Mouse (Mus musculus): Measurements from ENCODE around the gene Stk26.
A peak's percentile ranks its signal among the peaks of the same experiment; 100 is the strongest.

The Stk26 gene

DNA sequence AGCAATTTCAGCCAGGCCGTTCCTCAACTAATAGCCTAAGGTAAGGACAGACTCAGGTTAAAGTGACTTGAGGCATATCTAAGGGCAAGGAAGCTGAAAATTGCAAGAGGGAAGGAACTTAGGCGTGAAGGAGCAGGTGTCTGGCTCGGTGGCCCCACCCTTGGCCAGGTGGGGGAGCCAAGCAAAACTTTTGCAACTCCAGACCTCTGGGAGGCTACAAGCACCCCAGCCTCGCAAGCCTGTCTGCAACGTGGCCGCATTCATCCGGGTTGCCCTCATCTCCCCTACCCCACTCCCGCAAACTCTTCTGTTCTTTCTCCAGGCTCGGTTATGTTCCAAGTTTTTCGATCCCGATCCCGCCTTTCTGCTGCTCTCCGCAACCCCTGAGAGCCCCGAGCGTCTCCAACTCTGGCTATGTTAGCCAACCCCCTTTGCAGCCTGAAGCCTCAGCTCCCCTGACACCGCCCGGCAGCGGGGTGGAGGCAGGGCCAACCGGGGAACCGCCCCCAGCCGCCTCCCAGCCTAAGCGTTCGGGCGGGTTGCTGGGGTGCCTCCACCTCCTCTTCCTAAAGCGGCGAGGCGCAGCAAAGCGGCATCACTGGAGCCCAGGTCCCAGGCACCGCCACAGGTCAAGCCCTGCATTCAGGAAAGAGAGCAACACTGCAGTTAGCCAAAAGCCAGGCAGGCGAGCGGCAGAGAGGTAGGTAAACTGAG, at the start of gene Stk26:
TSS of gene Stk26 (plus strand) at position 201 of the 714 bp plus-strand sequence.
- peak; percentile 82 for DNase-seq (ENCODE audit: low read depth)

DNA sequence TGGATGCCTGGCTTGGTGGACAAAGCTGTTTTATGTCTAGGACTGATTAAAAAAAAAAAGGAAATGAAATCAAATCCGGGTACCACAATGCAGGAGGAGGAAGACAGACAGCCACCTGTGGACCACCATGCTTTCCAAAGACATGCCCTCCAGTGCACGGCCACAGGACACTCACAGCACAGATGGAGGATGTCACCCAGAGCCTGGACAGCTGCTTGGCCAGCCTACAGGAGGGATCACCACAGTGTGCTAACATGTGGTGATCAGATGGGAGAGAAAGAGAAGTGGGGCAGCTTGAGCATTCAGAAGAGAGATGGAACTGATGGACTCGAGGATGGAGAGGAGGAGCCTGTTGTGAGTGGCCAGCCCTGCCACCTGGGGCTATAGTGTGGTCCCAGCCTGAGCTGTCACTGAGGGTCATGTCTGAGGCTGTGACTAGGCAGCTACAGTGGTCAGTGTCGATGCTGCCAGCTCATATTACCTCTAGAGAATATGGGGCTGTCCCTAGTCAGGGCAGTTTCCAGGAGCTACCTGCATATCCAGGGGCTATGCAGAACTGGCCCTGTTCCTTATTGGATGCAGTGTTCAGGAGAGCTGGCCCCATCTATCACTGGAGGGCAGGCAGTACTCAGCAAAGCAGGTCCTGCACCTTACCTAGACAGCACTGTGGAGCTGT, 47.7 kb upstream of the Stk26 start:
- no peak for DNase-seq (ENCODE audit: low read depth)

DNA sequence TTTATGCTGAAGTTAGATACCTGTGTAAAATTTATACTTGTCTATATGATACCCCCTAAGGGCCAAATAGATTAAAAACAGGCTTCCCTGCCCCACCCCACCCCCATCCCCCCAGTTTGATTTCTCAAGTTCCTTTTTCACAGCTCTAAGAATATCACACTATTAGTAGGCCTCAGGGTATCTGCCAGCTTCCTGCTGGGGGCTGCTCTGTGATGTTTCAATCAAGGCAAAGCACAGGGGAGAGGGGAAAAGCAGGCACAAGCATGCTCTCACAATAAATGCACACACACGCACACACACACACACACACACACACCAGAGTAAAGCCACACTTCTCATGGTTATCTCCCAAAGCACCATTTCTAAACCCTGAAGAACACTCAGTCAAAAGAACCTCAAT, 43.0 kb upstream of the Stk26 start:
- DNase-seq (ENCODE audit: low read depth): no peak

DNA sequence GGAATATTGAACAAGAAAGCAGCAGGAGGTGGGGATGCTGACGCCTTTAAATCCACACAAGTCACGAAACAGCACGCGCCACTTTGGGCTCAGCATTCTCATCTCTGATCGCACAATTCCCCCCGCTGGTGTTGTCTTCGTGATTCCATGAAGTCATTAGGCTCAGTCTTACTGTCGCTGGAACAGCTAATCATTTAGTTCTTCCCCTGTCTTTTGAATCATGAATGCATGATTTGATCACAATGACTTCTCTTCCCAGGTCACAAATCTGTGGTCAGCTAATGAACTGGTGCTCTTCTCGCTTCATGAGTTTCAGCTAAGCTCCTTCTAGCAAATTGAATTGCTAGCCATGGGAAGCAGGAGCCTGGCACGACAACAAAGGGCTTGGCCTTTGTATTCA, 42.3 kb upstream of the Stk26 start:
- DNase-seq (ENCODE audit: low read depth): no peak

DNA sequence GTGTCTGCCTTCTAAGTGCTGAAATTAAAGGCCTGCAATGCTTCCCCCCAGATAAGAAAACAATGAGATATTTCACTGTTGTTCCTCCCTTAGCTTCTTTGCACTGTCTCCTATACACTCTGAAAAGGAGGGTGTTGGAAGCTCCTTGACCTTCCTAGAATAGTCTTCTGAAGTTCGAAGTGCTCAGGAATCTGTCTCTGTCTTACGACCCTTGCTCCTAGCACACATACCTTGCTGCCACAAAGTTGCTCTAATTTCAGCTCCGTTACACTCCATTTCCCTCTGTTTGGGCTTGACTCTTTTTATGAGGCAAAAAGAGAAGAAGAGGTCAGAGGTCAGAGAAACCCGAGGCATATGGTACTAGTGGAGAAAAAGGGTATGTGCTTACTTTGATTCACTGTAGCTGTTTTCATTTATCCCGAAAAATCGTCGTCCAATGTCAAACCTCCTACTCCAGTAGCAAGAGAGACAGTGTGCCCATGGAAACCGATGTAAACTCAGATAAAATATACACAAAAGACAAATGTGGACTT, 41.1 kb upstream of the Stk26 start:
- no peak for DNase-seq (ENCODE audit: low read depth)

DNA sequence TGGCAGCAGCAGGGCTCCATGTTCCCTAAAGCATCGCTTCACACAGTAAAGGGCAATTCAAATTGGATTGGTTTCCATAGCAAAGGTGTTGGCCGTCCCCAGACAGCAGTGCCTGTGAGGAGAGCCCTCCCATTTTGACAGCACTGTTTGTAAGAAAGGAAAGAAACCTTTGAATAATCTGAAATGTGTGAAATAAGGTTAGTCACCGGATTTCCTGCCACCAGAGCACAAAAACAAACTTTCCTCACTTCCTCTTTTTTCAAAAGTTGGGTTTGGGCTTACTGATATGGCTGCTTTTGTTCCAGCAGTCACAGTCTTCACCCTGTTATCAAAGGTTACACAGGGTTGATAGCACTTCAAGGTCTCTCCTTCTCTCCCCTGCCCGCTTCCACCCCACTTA, 35.2 kb upstream of the Stk26 start:
- DNase-seq (ENCODE audit: low read depth): peak; percentile 48

DNA sequence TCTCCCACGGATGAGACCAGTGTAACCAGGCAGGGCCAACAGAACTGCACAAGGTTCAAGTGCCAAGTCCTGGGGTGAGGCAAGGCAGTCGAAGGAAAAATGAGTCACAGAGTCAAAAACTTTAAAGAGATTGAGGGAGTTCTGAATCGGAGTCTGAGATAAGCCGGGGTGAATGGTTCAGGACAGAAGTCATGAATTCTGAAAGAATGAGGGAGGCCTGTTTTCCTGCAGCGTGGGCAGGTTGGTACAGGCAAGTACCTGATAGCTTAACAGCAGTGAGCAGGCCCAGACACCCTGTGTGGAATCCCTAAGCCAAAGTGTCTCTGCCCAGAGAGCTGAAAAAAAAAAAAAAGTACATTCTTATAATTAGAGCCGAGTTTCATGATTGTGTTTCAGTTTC, 17.0 kb upstream of the Stk26 start:
- DNase-seq (ENCODE audit: low read depth): no peak

DNA sequence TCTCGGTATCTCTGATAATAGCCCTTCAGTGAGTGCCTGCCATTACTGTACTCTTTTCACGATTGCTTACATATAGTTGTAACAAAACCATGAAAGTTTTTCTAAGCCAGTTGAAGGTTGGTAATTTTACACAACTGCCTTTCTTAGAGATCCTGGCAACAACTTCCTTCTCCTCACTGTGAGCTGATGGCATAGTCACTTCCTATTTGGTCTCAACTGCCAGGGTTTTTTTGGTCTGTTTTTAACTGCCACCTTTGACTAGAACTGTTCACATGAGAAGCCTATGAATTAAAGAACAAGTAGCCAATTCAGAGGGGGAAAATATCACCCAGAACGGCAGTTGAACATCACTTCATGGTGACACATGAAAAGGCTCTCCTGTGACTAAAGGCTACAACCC, 5.3 kb upstream of the Stk26 start:
- DNase-seq (ENCODE audit: low read depth): no peak

DNA sequence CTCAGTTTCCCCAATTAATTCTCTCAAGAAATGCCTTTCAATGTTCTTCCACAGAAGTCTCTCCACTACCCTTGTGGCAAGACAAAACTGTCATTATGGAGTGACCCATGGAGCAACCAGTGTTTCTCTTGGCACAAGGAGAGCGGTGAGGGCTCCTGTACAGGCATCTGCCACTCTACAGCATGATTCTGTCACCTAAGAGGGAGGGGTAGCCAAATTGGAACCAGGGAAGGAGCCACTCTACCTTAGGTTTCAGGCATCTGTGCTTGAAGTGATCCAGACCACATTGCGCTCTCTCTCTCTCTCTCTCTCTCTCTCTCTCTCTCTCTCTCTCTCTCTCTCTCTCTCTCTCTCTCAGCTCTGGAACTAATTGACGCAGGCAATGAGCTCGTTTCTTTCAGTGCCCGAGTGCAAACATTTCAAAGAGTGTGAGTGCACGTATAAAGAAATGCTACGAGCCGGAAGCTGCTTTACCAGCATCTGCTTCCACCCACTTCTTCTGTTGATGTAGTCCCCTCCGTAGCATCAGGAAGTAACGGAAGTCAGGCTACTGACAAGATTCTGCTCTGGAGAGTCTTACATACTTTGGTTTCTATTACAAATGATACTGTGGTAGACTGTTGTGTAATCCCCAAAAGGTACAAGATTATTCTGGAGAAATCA, 4.7 kb upstream of the Stk26 start:
- DNase-seq (ENCODE audit: low read depth): peak; percentile 68

DNA sequence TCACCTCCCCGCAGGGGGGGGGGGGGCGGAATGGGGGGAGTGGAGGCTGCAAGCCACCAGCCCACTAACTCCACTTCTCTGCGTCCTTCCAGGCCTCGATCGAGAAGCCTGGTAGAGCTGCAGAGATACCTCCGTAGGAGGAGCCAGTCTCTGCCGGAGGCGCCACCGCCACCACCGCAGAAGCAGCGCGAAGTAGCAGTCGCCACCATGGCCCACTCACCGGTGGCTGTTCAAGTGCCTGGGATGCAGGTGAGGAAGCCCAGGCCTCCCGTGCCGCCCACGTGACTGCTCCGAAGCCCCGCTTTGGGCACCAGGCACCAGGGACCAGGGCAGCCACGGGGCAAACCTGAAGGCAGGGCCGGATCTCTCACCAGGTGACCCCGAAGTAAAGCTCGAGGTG, 740 bp downstream of the Stk26 start:
- DNase-seq (ENCODE audit: low read depth): peak; percentile 53

DNA sequence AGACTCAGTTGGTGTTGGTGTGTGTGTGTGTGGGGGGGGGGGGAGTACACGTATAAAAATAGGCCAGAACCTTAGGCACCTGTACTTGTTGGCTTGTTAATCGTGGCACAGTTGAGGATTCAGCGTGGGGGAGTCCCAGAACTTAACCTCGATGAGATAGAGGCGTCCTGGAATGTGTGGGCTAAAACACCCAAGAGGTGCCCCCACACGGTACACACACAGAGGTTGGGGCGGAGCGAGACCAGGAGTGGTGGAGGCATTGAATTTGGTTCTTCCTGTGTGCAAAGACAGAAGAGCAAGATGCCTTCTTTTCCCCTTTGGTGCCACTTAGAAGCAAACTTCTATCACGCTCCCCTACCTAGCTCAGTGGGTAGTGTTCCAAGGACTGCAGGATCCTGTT, 1.2 kb downstream of the Stk26 start:
- peak; percentile 55 for DNase-seq (ENCODE audit: low read depth)

DNA sequence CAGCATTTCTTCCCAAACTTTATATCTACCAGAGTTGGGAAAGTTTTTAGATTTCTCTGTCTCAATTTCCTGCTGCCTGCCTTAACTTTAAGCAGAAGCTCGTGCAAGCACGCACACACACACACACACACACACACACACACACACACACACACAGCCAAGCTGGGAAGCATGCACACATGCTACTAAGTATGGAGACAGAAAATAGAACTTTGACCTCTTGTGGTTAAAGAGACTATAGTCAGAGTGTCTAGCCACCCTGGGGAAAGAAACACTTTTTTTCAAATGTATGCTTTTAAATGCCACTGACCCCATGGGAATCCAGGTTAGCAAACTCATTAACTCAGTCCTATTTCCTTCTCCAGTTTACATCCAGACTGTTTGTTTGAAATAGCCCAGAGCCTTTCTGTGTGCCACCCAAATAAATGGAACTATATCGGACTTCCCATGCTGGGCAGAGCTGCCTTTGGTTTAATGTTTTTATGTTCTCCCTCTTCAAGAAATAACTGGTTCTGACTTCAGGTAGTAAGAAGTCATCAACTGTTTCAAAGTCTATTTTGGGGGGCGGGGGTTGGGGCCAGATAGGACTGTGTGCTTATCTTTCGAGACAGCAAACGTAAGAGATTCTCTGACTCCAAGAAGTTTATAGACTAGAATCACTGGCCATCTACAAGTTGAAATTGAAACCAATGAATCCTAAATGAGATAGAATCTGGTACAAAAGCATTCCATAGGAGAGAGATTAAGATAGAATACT, 9.8 kb downstream of the Stk26 start:
- no peak for DNase-seq (ENCODE audit: low read depth)

DNA sequence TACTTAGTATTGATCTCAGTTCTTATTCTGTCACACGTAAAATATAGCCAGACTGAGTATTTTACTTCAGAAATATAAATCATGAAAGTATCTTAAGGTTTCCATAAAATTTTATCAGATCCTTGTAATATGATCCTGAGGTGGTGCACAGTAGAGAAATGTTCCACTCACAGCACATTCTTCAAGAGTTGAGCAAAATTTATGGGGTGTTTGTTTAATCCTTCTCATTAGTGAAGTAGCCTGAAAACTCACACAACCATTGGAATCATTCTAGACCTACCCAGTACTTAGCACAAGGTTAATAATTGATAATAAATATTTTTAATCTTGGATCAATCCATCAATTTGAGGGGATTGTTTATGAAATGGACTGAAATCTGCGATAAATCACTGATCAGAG, 22.9 kb downstream of the Stk26 start:
- no peak for DNase-seq (ENCODE audit: low read depth)

DNA sequence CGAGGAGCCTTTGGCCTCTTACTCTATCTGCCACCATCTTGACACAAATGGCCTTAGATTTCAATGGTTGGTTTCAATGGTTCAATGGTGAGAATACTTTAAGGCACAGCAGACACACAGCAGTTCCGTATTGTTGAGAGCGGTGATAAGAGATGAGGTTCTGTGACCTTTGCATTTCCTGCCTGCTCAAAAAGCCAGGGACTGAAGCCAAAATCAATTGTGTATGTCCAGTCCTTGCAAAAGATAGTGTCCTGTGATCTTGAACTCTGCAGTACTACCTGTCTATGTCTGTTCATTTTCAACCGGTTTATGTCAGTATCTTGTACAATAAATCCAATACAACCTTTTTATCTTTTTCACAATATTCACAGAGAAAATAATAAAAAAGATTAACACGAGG, 23.9 kb downstream of the Stk26 start:
- no peak for DNase-seq (ENCODE audit: low read depth)

DNA sequence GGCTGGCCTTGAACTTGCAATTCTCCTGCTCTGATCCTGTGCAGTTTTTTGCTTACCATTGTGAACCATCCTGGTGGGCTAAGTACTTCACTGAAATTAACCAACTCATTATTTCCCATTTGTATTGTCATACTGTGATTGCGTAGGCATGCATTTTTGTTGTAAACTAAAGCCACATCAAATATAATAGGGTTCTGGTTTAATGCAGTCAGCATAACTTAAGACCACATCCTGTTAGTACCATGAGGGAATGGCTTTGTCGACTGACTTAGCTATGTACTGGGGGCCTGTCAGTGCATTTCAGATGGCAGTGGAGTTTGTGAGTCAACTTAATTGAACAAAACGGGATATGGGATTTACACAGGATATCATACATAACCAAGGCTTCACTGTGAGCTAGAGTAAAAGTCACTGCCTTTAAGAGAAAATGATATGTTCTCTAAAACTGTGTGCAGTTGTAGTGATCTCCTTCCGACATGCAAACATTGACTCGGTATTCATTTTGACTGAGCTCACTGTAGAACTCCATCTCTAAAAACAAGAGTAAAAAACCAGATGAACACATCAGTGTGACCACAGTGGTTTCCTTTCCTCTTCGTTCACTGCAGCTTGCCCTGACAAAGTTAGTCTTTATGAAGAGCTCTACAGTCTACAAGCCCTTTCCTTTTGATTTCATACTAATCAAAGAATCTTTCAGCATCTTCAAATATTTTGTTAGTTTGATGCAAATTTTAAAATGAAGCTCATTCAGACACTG, 33.6 kb downstream of the Stk26 start:
- peak; percentile 70 for DNase-seq (ENCODE audit: low read depth)

DNA sequence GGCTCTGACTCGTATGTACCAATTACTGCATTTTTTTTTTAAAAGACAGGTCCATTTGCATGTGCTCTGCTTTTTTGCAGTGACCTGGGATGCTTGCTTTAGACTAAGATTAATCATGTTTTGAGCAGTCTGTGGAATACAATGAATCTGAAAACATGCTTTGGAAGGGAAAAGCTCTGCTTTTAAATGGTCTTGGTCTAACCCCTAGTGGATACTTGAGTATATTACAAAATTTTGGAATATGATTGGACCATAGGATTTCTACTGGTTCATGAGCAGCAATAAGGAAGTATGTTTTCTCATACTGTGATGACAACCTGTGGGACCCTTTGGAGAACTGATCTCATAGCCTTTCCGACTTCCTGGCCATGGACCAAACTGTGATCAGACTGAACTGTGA, 47.2 kb downstream of the Stk26 start:
- no peak for DNase-seq (ENCODE audit: low read depth)

DNA sequence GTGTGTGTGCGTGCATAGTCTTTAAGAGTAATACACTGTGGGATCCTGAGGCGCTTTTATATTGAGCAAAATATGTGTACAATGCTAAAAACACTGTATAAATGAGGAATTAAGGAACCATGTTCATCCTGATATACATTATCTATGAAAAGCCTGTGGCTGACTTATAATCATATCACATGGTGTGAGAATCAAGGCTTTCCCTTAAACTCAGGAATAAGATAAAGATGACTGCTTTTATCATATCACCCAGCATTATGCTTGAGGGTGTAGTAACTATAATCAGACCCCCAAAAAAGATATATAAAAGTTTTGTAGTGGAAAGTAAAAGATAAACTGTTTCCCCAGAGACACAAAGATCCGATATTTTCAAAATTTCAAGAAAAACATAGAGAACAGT, 62.6 kb downstream of the Stk26 start:
- DNase-seq (ENCODE audit: low read depth): no peak

DNA sequence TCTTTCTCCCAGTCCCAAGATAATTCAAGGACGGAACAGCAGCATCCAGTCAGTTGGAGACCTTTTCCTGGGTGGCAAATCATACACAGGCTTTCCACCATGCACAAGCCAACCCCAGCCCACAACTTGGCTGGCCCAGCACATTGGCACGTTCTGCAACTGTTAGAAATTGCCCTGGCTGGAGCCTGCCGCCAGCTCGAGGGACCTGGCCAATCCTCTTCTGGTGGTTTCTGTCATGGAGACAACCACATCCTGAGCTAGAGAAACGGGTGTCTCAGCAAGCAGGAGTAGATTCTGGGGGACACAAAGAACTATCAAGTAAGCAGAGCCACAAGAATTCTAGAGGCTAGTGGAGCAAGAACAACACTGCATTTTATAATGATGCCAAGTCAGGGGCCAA, 69.1 kb downstream of the Stk26 start:
- DNase-seq (ENCODE audit: low read depth): no peak

DNA sequence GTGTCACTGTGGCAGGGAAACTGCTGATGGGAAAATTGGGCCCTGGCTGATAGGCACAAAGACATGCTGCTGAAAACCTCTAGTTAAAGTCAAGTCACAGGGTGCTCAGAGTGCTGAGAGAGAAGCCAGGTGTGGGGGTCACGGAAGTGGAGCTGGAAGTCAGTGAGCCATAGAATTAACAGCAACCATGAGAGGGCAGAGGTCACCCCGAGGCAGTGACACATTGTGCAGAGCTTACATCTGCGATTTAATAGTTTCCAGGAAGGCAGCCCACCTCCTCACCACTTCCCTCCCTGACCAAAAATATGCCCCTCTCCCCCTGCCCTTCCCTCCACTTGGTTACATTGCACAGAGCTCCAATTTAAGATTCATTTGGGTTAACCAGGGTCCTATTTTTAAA, 76.5 kb downstream of the Stk26 start:
- DNase-seq (ENCODE audit: low read depth): no peak

DNA sequence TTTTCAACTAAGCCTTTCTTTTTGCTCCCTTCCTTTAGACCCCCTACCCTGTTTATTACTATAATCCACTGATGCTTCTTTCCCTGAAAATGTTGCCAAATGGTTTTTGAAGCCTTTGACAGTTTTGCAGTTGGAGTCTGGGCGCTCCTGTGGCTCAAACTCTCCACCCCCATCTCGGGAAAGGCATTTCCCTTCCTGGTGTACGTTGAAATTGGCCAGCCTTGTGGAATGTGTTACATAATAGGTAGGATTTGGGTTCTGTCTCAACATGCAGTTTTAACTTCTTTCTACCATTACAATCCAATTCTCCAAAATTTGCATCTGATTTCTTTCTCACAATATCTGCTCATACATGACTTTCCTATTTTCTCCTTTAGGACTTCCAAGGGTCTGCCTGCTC, 77.9 kb downstream of the Stk26 start:
- no peak for DNase-seq (ENCODE audit: low read depth)

DNA sequence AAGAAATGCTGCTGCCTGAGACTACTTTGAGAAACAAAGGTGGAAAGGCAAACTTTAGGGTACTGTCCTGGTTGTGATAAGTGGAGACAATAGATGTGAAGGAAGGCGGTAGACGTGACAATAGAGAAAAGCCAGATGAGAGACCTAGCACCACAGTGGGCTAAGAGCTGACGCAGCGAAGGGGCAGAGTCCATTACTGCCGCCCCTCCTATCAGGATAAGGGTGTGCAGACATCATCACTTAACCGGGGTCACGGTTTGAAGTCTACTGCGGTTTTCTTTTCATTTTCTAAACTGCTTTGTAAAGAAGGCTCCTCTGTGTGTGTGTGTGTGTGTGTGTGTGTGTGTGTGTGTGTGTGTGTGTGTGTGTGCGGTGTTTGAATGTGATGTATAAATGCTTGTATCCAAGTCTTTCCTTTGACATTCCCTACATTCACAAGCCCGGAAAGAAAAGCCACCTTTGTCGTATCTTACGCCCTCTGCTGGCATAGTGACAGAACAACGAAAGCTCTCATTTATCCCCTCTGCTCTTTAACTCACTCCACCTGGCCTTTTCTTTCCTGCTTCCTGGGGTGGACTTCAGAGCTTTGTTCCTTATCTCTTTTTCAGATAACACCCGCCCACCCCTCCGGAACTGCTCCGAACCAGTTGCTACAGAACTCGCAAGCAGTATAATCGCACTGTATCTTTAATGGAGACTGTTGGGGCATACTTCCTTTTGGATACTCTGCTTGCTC, 84.0 kb downstream of the Stk26 start:
- DNase-seq (ENCODE audit: low read depth): peak; percentile 18
